10 mouse cellular contexts compared by ENCODE assay signal in the genomic region with DNA sequence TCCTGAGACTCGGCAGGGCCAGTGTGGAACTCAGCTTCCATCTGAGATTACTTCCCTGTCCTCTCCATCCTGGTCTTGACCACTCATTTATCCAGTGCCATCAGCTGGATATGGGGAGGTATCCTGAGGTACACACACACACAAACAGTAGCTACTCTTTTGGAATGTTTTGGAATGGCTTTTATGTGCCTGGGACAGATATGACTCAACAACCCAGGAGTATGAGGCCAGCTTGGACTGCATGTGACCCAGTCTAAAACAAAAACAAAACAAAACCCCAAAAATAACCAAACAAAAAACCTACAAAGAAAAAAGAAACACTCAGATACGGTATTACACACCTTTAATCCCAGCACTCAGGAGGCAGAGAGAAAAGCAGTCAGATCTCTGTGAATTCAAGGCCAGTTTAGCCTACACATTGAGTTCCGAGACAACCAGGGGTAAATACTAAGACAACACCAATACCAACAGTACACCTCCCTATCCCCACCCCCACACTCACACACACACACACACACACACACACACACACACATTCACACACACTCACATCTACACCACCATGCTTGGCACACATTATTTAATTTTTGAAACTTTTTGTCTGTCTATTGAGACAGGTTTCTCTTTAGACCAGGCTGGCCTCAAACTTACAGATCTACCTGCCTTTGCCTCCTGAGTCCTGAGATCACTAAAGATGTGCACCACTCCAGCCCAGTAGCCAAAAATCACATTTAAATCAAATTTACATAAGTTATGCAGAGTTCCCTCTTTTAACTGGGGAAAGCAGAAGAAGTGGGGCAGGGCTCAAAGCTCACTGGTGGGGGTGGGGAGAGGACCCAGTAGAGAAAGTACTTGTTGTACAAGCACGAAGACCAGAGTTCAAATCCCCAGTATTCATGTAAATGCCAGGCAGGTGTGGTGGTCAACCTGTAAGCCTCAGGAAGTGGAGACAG. TPM values are rescaled to one million over a fixed set of nuclear protein-coding genes. Genes with fewer than 3 reads are reported as not detected.
DNase-seq lines count a peak whose midpoint lies in the region; ATAC-seq and TF ChIP-seq lines count a peak whose summit lies in the region.
"Had no signal": no experiment of that assay in that cellular context is flagged by ENCODE, and none has a peak within 500 bp of the region (broad histone marks: within the 10 kb centered on the region; RNA-seq: fewer than 3 reads in every experiment).

No protein-coding gene starts in this region.

- no peak overlapping the region for H3K9ac ChIP-seq in lung, embryonic 15.5 days
- H3K9ac ChIP-seq in forebrain, embryonic 15.5 days (replicated peaks): no peak overlapping the region

- no peak for TF ChIP-seq CTCF in lung, adult 2 months (IDR thresholded peaks at IDR 0.05; ENCODE audit: insufficient read depth, low read length)
- TF ChIP-seq CTCF in embryonic fibroblast, embryonic 13.5 days (IDR thresholded peaks at IDR 0.05; ENCODE audit: borderline replicate concordance, insufficient read depth, low read length): no peak

- H3K27ac ChIP-seq in lung, embryonic 15.5 days: peak overlapping the region; percentile 44; the same call in 1 of the 2 replicates
- H3K27ac ChIP-seq in embryonic fibroblast, embryonic 13.5 days (ENCODE audit: insufficient read depth, low read length): peak overlapping the region; percentile 59
- H3K27ac ChIP-seq in forebrain, embryonic 15.5 days (replicated peaks): no peak overlapping the region

- no peaks in the 10 kb centered on the region for H3K36me3 ChIP-seq in lung, embryonic 15.5 days
- H3K36me3 ChIP-seq in forebrain, embryonic 15.5 days: no peaks in the 10 kb centered on the region

- 53% methylated on average over 4 of the region's 4 CpGs for WGBS in lung, embryonic 15.5 days
- 46% methylated on average over 4 of the region's 4 CpGs for WGBS in lung, adult 2 months
- WGBS in forebrain, embryonic 15.5 days: 75% methylated on average over 4 of the region's 4 CpGs

- H3K4me3 ChIP-seq in lung, embryonic 15.5 days: no peak overlapping the region
- H3K4me3 ChIP-seq in lung, adult 2 months (replicated peaks; ENCODE audit: extremely low read depth, low read depth, low read length): no peak overlapping the region
- no peak overlapping the region for H3K4me3 ChIP-seq in embryonic fibroblast, embryonic 13.5 days (ENCODE audit: insufficient read depth, low read length)
- no peak overlapping the region for H3K4me3 ChIP-seq in forebrain, embryonic 15.5 days

- H3K4me2 ChIP-seq in lung, embryonic 15.5 days: peak overlapping the region; percentile 35; the same call in 1 of the 2 replicates
- no peak overlapping the region for H3K4me2 ChIP-seq in forebrain, embryonic 15.5 days (replicated peaks)

- no peak for TF ChIP-seq POLR2A in lung, adult 2 months (IDR thresholded peaks at IDR 0.05; ENCODE audit: borderline replicate concordance, extremely low read depth, low read depth, low read length)
- TF ChIP-seq POLR2A in embryonic fibroblast, embryonic 13.5 days (IDR thresholded peaks at IDR 0.05; ENCODE audit: low read depth, low read length): no peak

- no peaks in the 10 kb centered on the region for H3K27me3 ChIP-seq in lung, embryonic 15.5 days
- no peaks in the 10 kb centered on the region for H3K27me3 ChIP-seq in forebrain, embryonic 15.5 days

- H3K4me1 ChIP-seq in lung, embryonic 15.5 days: peaks cover 8% of the 10 kb centered on the region; the same call in 1 of the 2 replicates
- H3K4me1 ChIP-seq in lung, adult 2 months (ENCODE audit: control insufficient read depth, insufficient read depth, low read length): peaks cover 8% of the 10 kb centered on the region; the same call in 1 of the 2 replicates
- peaks cover 12% of the 10 kb centered on the region for H3K4me1 ChIP-seq in embryonic fibroblast, embryonic 13.5 days (ENCODE audit: control insufficient read depth, insufficient read depth, low read length)
- H3K4me1 ChIP-seq in forebrain, embryonic 15.5 days: no peaks in the 10 kb centered on the region

- no peak for ATAC-seq in CD4-positive, CD25-positive, alpha-beta regulatory T cell, adult 4 months
- ATAC-seq in lung, embryonic 15.5 days (ENCODE audit: borderline replicate concordance, extremely low read depth, low FRiP score, low TSS enrichment): no peak
- no peak for ATAC-seq in forebrain, embryonic 15.5 days (replicated peaks)

- no peaks in the 10 kb centered on the region for H3K9me3 ChIP-seq in lung, embryonic 15.5 days
- H3K9me3 ChIP-seq in forebrain, embryonic 15.5 days: no peaks in the 10 kb centered on the region

- peak; percentile 20 for DNase-seq in CD4-positive, CD25-positive, alpha-beta regulatory T cell, adult 2 months (ENCODE audit: low read depth, low spot score)
- DNase-seq in lung, adult 2 months: no peak
- peak; percentile 19 for DNase-seq in naive thymus-derived CD4-positive, alpha-beta T cell, adult 2 months (ENCODE audit: low read depth)
- no peak for DNase-seq in adrenal gland, adult 8-10 months
- DNase-seq: gastrocnemius, postnatal 10 days had no signal

RNA-seq across cellular contexts. Expression of a gene that starts 13.8 kb away (rescaled TPM):
- 10 to 100 TPM; 33.6 to 42.7 TPM for polyA plus RNA-seq in CD4-positive, CD25-positive, alpha-beta regulatory T cell, adult 4 months (2017; shearing (Covaris generic))
- 28.4 and 28.9 TPM in 2 replicates for polyA plus RNA-seq in lung, embryonic 15.5 days (2015; fragmentation: Nextera tagmentation; extraction: Ambion mirVana)
- polyA plus RNA-seq in lung, adult 2 months (2012; rRNA removed): 10.7 and 14.6 TPM in 2 replicates
- 22.7 and 22.8 TPM in 2 replicates for polyA plus RNA-seq in embryonic fibroblast, embryonic 13.5 days (2011; ENCODE audit: insufficient read length, low read depth, missing spikeins)
- 41.0 and 41.6 TPM in 2 replicates for polyA plus RNA-seq in forebrain, embryonic 15.5 days (2015; fragmentation: Nextera tagmentation; extraction: Ambion mirVana)
- total RNA-seq in adrenal gland, adult 8-10 months (2022): 10 to 100 TPM; 44.4 to 49.4 (median 48.5) TPM

RNA-seq across cellular contexts. Expression of a gene that starts 15.7 kb away (rescaled TPM):
- polyA plus RNA-seq in CD4-positive, CD25-positive, alpha-beta regulatory T cell, adult 4 months (2017; shearing (Covaris generic)): 10 to 100 TPM in 1 of 2 experiments, not detected in 1; 14.2 TPM
- not detected in 2 replicates for polyA plus RNA-seq in lung, embryonic 15.5 days (2015; fragmentation: Nextera tagmentation; extraction: Ambion mirVana)
- polyA plus RNA-seq in lung, adult 2 months (2012; rRNA removed): not detected in 2 replicates
- not detected in 2 replicates for polyA plus RNA-seq in embryonic fibroblast, embryonic 13.5 days (2011; ENCODE audit: insufficient read length, low read depth, missing spikeins)
- polyA plus RNA-seq in forebrain, embryonic 15.5 days (2015; fragmentation: Nextera tagmentation; extraction: Ambion mirVana): 4.2 TPM in 1 of 2 replicates, not detected in the other
- 10 to 100 TPM in 3 of 4 experiments, 1 to 10 TPM in 1; 8.7 to 29.0 (median 17.7) TPM for total RNA-seq in adrenal gland, adult 8-10 months (2022)
- polyA plus RNA-seq: urinary bladder, adult 2 months had no signal

RNA-seq across cellular contexts. Expression of a gene that starts 35.0 kb away (rescaled TPM):
- 10 to 100 TPM; 80.4 to 96.5 TPM for polyA plus RNA-seq in CD4-positive, CD25-positive, alpha-beta regulatory T cell, adult 4 months (2017; shearing (Covaris generic))
- 121 and 124 TPM in 2 replicates for polyA plus RNA-seq in lung, embryonic 15.5 days (2015; fragmentation: Nextera tagmentation; extraction: Ambion mirVana)
- polyA plus RNA-seq in lung, adult 2 months (2012; rRNA removed): 142 and 154 TPM in 2 replicates
- 364 and 499 TPM in 2 replicates for polyA plus RNA-seq in embryonic fibroblast, embryonic 13.5 days (2011; ENCODE audit: insufficient read length, low read depth, missing spikeins)
- polyA plus RNA-seq in forebrain, embryonic 15.5 days (2015; fragmentation: Nextera tagmentation; extraction: Ambion mirVana): 123 and 124 TPM in 2 replicates
- total RNA-seq in adrenal gland, adult 8-10 months (2022): 100 to 1,000 TPM; 141 to 245 (median 164) TPM

RNA-seq across cellular contexts. Expression of a gene that starts 44.1 kb away (rescaled TPM):
- 10 to 100 TPM; 18.3 to 21.5 TPM for polyA plus RNA-seq in CD4-positive, CD25-positive, alpha-beta regulatory T cell, adult 4 months (2017; shearing (Covaris generic))
- 47.1 and 51.8 TPM in 2 replicates for polyA plus RNA-seq in lung, embryonic 15.5 days (2015; fragmentation: Nextera tagmentation; extraction: Ambion mirVana)
- 14.4 and 15.6 TPM in 2 replicates for polyA plus RNA-seq in lung, adult 2 months (2012; rRNA removed)
- 20.1 and 25.9 TPM in 2 replicates for polyA plus RNA-seq in embryonic fibroblast, embryonic 13.5 days (2011; ENCODE audit: insufficient read length, low read depth, missing spikeins)
- 65.3 and 70.7 TPM in 2 replicates for polyA plus RNA-seq in forebrain, embryonic 15.5 days (2015; fragmentation: Nextera tagmentation; extraction: Ambion mirVana)
- 10 to 100 TPM; 32.7 to 41.0 (median 38.4) TPM for total RNA-seq in adrenal gland, adult 8-10 months (2022)

RNA-seq across cellular contexts. Expression of a gene that starts 46.5 kb away (rescaled TPM):
- polyA plus RNA-seq in CD4-positive, CD25-positive, alpha-beta regulatory T cell, adult 4 months (2017; shearing (Covaris generic)): under 1 TPM in 1 of 2 experiments, not detected in 1; 0.13 TPM
- polyA plus RNA-seq in lung, embryonic 15.5 days (2015; fragmentation: Nextera tagmentation; extraction: Ambion mirVana): 4.9 and 5.2 TPM in 2 replicates
- 21.5 and 23.9 TPM in 2 replicates for polyA plus RNA-seq in lung, adult 2 months (2012; rRNA removed)
- 12.4 and 12.6 TPM in 2 replicates for polyA plus RNA-seq in embryonic fibroblast, embryonic 13.5 days (2011; ENCODE audit: insufficient read length, low read depth, missing spikeins)
- 10.3 and 10.7 TPM in 2 replicates for polyA plus RNA-seq in forebrain, embryonic 15.5 days (2015; fragmentation: Nextera tagmentation; extraction: Ambion mirVana)
- 10 to 100 TPM in 3 of 4 experiments, 1 to 10 TPM in 1; 8.5 to 13.0 (median 11.6) TPM for total RNA-seq in adrenal gland, adult 8-10 months (2022)

Comparison
In these comparisons a context has a peak if more than half of its experiments do, and no peak if none do; other contexts are left out.
1. DNase-seq: peak in CD4-positive, CD25-positive, alpha-beta regulatory T cell, adult 2 months (single experiment) and naive thymus-derived CD4-positive, alpha-beta T cell, adult 2 months (single experiment); none in lung, adult 2 months (single experiment) and adrenal gland, adult 8-10 months (single experiment).